Mouse (Mus musculus): ENCODE measurements around the gene Fam117a.

Fam117a gene

DNA sequence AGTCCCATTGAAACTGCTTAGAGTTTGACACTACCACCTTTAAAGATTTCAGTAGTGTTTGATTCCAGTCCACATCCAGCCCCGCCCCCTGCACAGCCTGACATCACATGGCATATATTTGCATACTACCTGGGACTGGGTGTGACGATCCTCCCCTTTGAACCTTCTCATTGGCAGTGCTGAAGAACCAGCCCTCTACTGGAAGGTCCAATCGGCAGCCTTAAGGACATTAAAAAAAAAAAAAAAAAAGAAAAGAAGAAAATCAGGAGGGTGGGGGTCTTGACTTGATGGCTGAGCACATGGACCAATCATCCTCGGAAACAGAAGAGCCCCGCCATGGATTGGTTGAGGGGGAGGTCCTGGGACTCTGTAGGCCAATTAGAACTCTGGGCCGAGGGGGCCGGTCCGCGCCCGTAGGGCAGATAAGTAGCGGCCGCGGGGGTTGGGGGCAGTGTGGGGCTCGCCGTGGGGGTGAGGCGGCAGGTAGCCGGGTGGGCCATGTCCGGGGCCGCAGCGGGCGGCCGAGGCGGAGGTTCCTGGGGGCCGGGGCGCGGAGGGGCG lies at the start of gene Fam117a:
Gene Fam117a (plus strand): TSS at position 451 of the 561 bp plus-strand sequence.
- DNase-seq: peak; percentile 95

DNA sequence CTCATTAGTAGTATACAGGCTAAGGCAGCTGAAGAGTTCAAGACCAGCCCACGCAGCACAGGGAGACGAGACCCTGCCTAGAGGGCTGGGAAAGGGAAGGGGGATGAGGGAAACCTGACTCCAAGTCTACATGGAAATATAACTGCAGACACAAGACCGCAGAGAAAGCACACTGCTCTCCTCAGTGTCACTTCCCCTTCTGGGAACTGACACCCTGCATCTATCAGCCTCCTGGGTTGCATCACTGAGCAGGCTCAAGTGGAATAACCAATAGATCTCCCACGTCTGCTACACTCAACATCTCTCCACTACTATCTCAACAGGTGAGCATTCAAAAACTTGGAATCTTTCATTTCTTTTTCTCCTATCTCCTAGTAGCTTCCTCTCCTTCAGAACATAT lies 44.8 kb upstream of the Fam117a start:
- no peak for DNase-seq

DNA sequence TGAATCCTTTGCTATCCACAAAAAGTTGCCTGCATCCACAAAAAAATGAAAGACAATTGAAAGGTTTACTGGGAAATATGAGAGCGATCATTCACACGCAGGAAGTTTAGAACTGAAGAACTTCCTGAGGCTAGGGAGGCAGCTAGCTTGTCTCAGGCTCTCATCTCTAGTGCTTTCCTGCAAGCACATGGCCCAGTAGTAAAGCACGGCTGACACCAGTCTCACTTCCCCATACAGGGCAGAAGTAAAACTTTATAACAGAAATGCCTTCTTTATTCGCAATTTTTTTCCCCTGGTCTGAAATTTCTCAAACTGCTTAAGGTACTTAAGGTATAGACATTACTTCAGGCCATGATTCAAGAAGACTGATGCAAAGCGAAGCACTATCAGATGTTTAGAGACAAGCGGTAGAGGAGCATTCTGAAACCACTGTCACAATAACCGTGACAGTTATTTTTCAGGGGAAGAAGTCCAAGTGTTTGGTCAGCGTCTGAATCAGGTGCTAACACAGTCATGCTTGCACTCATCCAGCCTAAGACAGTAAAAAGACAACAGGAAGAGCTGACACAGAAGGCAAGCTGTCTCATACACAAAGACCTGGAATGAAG lies 43.7 kb upstream of the Fam117a start:
- no peak for DNase-seq

DNA sequence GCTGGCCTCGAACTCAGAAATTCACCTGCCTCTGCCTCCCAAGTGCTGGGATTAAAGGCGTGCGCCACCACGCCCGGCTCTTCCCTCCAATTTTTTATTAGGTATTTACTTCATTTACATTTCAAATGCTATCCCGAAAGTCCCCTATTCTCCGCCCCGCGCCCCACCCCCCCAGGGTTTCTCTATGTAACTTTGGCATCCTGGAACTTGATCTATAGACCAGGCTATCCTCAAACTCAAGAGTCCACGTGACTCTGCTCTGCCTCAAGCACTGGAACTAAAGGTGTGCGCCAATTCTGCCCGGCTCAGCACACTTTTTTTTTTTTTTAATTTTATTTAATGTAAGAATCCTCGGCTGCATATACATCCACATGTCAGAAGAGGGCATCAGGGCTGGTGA lies 41.1 kb upstream of the Fam117a start:
- no peak for DNase-seq

DNA sequence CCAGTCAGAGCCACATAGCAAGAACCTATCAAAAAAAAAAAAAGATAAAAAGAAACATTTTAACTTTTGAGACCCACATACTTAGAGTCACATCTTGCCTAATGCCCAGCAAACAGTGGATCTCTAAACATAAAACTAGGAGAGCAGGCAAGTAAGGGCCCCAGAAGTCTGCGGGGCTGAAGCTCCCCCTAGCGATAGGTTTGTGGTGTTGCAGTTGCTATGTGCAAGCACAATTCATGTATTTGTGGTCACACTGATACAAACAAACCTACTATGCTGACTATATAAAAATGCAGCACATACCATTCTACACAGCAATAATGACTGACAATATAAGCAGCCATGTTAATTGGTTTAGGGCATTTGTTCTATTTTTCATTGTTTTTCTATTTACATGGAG lies 38.7 kb upstream of the Fam117a start:
- peak; percentile 53 for DNase-seq

DNA sequence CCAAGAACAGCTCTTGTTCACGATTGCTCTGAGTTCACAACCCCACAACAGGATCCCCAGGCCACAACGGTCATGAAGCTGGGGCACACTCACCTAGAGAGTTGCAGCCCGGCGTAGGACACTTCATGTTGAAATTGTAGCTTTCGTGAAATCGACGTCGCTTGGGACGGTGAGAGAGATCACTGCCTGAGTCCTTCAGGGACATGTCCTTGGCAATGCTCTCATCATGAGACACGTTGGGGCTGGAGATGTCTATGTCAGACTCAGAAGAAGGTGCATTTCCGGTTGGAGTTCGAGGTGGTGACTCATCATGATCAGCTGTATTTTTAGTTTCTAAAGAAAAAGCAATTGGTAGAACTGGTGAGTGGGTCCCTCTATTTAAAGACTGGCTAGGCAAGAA lies 36.9 kb upstream of the Fam117a start:
- DNase-seq: no peak

DNA sequence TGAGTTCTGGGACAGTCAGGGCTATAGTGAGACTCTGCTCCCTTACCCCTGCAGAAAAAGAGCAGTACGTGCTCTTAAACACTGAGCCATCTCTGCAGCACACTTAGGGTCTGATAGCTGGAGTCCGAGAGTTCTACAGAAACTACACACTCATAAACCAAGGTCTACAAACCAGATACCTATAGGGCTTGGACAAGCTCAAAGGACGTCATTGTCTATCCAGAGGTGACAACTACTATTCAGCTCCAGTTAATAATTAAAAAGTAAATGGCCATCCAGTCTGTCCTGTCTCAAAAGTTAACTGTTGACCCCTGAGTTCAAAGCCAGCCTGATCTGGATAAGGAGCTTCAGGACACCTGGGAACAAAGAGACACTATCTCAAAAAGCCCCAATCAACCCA lies 35.0 kb upstream of the Fam117a start:
- DNase-seq: no peak

DNA sequence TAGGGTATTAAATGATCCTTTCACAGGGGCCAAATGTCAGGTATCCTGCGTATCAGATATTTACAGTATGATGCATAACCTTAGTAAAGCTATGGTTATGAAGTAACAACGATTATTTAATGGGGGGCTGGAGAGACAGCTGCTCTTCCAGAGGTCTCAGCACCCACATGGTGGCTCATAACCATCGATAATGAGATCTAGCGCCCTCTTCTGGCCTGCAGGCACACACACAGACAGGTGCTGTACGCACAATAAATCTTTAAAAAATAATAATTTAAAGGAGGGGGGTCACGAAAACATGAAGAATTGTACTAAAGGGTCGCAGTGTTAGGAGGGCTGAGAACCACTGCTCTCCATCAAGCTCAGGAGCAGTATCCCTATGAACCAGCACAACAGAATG lies 31.2 kb upstream of the Fam117a start:
- DNase-seq: no peak

DNA sequence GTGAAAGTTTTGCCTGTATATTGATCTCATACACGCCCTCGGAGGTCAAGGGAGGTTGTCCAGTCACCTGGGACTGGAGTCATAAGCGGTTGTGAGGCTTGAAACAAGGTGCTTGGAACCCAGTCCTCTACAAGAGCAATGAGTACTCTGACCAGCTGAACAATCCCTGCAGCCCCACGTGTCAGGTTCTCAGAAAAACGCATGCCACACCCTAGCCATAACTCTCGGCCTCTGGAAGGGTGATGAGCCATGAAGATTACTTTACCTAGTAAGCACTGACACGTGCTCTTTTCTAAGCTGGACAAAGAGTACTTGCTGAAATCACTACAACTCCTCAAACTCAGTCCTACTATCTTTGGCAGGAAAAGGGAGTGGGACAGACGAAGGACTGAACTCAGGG lies 29.3 kb upstream of the Fam117a start:
- DNase-seq: no peak

DNA sequence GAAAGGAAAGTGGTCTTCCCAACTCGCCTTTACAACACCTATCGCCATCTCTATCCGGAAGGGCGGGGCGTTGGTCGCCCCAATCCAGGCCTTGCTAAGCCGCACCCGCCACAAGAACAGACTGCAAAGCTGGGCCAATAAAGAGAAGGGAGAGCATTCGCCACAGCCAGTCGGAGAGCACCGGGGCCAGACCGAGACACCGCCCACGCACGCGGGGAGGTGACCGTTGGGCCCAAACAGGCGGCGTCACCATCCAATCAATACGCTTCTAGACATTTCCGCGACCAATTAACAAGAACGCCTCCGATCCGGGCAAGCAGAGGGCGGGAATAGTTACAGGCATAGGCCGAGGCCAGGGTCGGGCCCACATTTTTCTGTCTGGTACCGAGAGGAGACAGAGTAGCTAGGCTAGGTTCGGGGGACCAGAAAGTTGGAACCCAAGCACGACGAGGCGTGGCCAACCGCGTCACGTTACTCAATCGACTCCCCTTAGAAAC lies 27.3 kb upstream of the Fam117a start:
- peak; percentile 98 for DNase-seq

DNA sequence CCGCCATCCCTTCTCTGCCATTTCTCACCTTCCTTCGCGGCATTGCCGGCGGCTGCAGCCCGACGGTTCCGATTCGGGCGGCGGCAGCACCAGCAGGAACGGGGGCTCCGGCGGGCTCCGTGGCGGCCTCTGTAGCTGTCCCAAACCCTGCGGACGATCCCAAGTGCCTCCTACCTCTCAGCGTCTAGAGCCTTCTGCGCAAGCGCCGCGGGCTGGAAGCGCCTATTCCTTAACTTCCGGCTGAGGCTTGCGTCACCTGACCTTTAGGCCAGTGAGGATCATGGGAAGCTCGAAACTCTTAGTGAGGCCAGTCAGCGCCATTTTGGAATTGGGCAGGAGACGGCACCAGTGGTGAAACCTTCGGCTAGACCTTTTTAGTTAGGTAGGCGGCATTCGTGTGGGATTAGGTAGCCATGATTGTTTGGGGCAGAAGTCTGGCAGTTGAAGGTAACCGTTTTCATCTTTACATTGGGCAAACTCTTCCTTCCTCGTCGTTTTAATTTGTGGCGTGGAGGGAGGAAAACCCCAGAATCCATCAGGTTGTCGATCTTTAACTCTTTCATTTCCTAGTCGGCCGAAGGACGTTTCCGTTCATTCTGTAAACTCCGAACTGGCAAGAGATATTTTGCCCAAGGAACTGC lies 26.7 kb upstream of the Fam117a start, which contains the start of gene Kat7:
Gene Kat7 (minus strand): TSS at position 240 of the 641 bp plus-strand sequence.
- DNase-seq: peak; percentile 100

DNA sequence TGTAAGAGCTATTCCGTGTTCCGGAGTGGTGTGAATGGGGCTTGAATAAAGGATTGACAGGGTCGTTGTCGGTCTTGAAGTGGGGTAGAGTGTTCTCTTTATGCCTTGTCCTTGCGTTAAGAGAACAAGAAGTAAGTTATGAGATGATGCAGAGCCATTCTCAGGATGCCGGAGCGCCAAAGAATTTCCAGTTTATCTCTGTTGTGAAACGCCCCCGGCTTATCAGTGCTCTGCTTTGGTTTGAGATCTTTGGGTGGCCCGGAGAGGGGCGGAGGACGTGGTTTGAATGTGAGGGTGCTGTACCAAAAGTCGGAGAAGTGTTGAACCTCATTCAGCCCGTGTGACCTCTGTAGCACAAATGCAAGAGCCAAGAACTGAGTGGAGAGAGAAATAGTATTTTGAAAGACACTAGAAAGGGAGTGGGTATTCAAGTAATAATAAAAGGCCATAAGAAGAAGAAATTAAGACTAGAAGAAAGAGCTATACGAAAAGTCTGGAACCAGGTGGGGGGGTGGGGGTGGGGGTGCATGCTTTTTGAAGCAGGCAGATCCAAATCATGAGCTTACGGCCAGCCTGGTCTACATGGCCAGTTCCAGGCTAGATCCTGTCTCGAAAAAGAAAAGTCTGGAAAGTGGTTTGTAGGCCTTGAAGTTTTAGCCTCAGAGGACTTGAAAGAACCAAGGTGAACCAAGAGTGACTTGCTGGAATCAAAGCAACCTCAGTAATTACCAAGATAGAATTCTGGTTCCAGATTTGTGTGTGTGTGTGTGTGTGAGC lies 26.0 kb upstream of the Fam117a start:
- no peak for DNase-seq

DNA sequence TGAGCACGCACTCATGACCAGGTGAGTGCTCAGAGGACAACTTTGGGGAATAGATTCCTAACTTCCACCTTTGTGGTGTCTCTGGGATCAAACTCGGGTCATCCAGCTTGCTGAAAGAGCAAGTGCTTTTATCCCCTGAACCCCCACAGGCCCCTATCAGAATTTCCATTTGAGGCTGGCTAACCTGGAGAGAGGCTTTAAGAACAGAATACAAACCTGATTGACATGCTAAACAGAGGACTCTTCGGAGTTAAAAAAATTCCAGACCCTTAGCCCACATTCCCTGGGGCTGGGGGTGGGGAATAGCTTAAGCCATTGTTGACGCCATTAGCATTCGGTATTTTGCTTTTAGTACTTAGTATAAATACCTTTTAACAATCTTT lies 25.4 kb upstream of the Fam117a start:
- no peak for DNase-seq

DNA sequence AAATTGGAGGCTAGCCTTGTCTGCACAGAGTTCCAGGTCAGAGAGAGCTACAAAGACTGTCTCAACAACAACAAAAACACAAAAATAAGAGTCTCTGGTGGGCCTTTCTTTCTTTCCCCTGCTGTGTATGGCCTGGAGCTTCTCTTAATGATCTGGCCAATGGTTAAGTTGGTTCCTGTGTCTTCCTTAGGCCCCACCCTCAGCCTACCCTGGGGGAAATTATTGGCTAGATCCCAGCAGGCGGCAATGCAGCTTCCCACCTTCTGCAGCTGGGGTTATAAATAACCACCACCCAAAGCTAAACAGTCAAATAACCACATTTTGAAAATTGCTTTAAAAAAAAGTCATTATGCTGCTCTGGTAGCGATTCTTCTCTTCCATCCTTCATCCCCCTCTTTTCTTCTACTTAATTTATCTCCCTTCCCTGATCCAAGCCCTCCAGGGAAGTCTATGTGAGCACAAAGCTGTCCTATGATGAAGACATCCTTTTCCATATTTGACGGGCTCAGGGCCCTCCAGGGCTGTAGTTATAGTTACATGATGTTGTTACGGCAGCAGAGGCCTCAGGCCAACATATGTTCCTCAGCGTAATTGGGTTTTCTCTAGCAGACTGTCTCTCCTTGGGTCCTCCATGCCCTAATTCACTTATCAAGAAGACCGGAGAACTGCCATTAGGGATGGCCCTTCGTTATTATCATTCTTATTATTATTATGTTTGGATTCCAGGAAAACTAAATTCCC lies 21.4 kb upstream of the Fam117a start:
- DNase-seq: no peak

DNA sequence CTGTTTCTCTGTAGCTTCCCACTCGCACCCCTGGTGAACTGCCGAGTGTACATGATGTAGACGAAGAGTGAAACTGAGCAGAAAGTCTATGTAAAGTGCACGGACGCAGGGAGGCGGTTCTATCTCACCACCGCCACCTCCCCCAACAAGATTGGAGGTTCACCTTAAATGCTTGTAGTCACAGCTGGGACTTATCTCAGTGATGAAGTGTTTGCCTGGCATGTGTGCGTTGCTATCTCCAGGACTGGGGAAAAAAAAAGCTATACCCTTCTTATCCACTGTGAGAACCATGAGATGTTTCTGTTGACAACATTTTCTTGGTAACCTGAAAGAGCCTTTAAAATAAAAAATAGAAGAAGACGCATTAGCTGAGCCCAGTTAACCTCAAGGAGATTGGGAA lies 18.7 kb upstream of the Fam117a start:
- no peak for DNase-seq

DNA sequence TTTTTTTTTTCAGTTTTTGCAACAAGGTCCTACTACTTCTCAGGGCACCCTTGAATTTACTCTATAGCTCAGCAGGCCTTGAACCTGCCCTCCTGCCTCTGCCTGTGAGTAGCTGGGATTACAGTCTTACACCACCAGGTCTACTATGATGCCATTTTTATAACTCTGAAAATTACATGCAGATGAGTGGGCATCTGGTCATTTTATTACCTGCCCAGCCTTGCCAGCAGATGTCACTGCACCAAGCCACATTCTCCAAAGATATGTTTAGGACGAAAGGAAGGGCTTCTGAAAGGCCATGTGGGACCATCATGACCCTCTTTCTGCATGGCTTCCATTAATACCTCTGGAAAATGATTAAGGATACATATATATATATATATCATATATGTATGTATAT lies 17.3 kb upstream of the Fam117a start:
- no peak for DNase-seq

DNA sequence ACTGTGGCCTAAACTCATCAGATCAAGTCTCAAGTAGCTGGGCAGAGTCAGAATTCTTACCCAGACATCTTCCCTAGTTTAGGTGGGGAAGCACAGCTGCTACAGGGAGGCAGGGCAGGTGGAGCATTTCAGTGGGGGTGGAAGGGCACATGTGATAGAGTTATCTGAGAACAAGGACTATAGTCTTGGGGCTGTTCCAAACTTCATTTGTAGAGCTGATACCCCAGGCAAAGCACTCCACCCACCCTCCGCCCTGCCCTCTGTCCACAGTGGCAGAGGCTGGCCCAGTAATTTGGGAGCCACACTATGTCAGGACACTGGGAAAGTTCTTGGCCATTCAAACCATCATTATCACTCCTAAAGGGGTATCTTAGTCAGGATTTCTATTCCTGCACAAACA lies 16.8 kb upstream of the Fam117a start:
- DNase-seq: no peak

DNA sequence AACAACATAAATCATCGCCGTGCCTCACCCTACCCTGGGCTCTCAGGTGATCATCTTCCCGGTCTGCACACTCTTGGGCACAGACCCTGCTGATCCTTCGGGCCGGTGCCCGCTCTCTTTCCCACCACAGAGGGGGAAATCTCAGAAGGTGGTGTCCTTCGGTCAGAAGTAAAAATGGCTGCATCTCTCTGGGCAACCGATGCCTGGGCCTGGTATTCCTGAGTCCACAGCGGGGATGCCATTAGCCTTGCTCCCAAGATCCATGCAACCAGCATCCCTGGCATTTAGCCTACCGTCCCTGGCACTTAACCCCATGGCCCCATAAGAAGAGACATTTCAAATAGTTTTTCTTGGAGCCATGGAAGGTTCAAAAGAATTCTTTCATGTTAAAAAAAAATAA lies 12.6 kb upstream of the Fam117a start:
- peak; percentile 48 for DNase-seq

DNA sequence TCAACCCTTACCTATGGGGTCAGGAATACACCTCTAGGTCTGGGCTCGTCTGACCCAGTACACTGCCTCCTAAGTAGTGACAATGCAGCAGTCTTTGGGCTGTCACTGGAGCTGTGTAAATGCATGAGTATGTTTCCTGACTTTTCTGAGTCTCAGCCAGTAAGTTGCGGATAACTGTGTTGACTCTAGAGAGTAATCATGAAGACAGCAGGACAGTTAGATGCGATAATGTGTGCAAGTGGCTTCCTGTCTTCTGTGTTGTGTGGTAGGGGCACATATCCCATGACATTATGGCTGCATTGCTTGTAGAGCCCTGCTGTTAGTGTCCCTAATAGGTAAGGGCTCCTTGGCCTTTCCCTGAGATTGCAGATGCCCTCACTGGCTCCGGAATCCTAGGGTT lies 11.0 kb upstream of the Fam117a start:
- DNase-seq: no peak

DNA sequence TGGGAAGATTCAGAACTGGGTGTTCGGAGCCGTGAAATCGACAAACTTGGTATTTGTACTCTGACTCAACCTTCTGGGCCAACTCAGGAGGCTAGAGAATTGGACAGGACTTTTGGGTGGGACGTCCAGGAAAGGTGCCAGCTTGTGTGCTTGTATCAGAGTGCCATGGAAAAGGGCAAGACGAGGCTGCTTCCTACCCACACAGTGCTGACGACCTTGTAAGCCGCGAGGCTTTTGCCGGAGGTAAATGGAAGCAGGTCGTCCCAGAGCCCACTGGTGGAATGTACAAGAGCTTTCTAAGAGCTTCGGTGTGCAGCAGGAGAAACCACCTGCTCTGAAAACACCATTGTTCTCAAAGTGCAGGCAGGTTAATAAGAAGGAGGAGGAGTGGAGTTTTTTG lies 10.6 kb upstream of the Fam117a start:
- DNase-seq: no peak

DNA sequence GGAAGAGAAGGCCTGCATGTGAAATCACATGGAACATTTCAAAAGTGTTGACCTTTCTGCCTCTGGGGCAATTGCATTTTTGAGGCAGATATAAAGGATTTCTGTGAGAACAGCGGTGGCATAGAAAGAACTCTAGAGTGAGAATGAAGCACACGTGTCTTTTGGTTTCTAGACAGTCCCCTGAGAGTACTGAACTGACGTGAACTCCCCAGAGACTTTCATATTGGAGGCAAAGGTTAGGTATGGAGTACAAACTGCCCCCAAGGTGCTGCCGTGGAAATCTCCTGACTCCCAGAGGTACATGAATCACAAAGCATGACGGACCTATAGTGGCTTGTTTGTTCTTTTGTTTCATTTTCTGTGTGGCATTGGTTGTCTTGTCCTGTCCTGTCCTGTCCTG lies 8.2 kb upstream of the Fam117a start:
- DNase-seq: no peak

DNA sequence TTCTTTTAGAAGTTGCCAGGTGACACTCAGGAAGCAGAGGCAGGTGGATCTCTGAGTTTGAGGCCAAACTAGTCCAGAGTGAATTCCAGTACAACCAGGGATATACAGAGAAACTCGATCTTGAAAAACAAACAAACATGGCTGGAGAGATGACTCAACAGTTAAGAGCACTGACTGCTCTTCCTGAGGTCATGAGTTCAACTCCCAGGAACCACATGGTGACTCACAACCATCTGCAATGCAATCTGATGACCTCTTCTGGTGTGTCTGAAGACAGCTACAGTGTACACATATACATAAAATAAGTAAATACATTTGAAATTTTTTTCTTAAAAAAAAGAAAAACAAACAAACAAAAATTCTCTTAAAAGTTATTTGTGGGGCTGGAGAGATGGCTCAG lies 6.2 kb upstream of the Fam117a start:
- DNase-seq: no peak

DNA sequence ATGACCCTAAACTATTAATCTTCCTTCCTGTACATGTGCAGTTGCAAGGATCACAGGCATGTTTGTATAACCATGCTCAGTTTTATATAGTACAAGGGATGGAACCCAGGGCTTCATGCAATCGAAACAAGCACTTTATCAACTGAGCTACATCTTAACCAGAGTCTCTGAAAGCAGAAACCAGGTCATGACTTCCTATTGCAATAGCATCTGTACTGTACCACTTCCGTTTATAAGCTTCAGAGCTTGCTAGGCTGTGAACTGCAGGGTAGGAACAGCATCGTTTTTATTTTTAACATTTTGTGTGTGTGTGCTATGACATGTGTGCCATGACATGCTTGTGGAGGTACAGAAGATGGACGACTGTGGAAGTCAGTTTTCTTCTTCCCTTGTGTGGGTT lies 3.6 kb upstream of the Fam117a start:
- DNase-seq: no peak
